Mouse (Mus musculus): ENCODE data around the gene Ly6c2.
"Not testable (repeated sequence)": the region's sequence is repeated elsewhere in the genome, so short reads cannot be mapped to it uniquely, and the experiment has no call there.

The Ly6c2 gene

GRCm38 (mm10) chr15:75111861-75112630 is at the start of gene Ly6c2:
Gene Ly6c2 (minus strand): TSS chr15:75111970.
- not testable (repeated sequence) for DNase-seq (ENCODE audit: low read depth, low spot score)

- DNase-seq (ENCODE audit: low read depth, low spot score) = no peak
These were observed 45.9 kb upstream of the Ly6c2 start for GRCm38 (mm10) chr15:75157646-75158045.

- no peak for DNase-seq (ENCODE audit: low read depth, low spot score)
These were observed 43.2 kb upstream of the Ly6c2 start, which contains the start of gene Ly6g for GRCm38 (mm10) chr15:75154940-75155339. Gene Ly6g (plus strand): TSS chr15:75155240.

GRCm38 (mm10) chr15:75153087-75153486 is 41.3 kb upstream of the Ly6c2 start:
- DNase-seq (ENCODE audit: low read depth, low spot score) = no peak

- no peak for DNase-seq (ENCODE audit: low read depth, low spot score)
These were observed 32.0 kb upstream of the Ly6c2 start for GRCm38 (mm10) chr15:75143735-75144134.

- peak; percentile 14 for DNase-seq (ENCODE audit: low read depth, low spot score)
These were observed 30.1 kb upstream of the Ly6c2 start for GRCm38 (mm10) chr15:75141812-75142360.

GRCm38 (mm10) chr15:75137739-75138138 is 26.0 kb upstream of the Ly6c2 start:
- not testable (repeated sequence) for DNase-seq (ENCODE audit: low read depth, low spot score)

- not testable (repeated sequence) for DNase-seq (ENCODE audit: low read depth, low spot score)
These were observed 23.5 kb upstream of the Ly6c2 start for GRCm38 (mm10) chr15:75135090-75135783.

DNA sequence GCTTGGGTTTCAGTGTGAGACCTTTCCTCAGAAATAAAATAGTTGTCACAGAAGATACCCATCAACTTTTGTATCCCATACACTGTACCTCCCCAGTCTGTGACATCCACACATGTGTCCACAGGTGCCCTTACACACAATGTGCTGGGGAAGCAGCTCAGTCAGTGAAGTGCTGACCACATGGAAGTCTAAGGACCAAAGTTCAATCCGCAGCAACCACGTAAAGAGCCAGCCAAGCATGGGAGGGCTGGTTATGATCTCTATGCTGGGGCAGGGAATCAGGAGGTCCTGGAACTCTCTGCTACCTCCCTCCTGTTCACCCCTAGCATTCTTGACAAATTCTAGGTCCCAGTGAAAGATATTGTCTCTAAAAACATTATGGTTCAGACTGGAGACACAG is 20.6 kb upstream of the Ly6c2 start:
- DNase-seq (ENCODE audit: low read depth, low spot score) = not testable (repeated sequence)

DNA sequence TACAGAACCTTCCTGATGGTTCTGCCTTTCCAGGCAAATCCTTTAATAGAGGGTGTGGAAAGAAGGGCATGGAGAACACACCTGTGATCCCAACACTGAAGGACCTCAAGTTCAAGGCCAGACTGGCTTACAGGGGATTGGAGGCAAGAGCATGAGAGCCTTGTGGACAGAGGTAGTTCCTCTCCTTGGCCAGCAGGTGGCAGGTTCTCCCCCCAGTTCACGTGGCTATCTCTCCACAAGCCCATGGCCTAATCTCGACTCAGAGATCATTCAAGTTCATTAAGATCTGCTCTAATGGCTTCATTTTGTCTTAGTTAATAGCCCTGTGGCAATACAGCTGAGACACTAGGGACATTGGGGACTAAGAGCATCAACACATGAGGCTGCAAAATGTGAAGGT is 8.3 kb upstream of the Ly6c2 start:
- peak; percentile 13 for DNase-seq (ENCODE audit: low read depth, low spot score)

GRCm38 (mm10) chr15:75118742-75119141 is 7.0 kb upstream of the Ly6c2 start:
- peak; percentile 16 for DNase-seq (ENCODE audit: low read depth, low spot score)

- DNase-seq (ENCODE audit: low read depth, low spot score) = not testable (repeated sequence)
These were observed 5.7 kb upstream of the Ly6c2 start for GRCm38 (mm10) chr15:75117481-75117880.

DNA sequence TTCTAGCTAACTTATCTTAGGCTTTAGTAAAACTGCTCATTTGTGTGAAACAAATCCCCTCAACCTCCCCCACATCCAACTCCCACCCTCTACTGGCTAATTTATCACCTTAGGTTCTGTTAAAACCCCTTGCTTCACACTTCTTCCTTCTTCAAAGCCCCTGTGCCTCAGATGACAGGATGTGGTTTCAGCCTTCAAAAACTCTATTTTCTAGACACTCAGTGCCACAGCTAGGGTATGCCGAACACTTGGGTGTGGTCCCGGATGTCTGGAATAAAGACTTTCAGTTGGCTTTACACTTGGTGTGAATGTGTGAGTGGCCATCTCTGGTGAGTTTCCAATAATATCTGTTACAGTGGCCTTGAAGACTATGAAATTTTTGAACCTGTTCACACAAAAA is 4.8 kb upstream of the Ly6c2 start:
- no peak for DNase-seq (ENCODE audit: low read depth, low spot score)

GRCm38 (mm10) chr15:75110424-75110823 is 1.3 kb downstream of the Ly6c2 start:
- DNase-seq (ENCODE audit: low read depth, low spot score) = not testable (repeated sequence)

GRCm38 (mm10) chr15:75099261-75099660 is 12.5 kb downstream of the Ly6c2 start:
- DNase-seq (ENCODE audit: low read depth, low spot score) = no peak

- DNase-seq (ENCODE audit: low read depth, low spot score) = not testable (repeated sequence)
These were observed 23.7 kb downstream of the Ly6c2 start for GRCm38 (mm10) chr15:75088041-75088440.

- DNase-seq (ENCODE audit: low read depth, low spot score) = no peak
These were observed 41.8 kb downstream of the Ly6c2 start for GRCm38 (mm10) chr15:75069965-75070364.

GRCm38 (mm10) chr15:75062030-75062574 is 49.7 kb downstream of the Ly6c2 start:
- DNase-seq (ENCODE audit: low read depth, low spot score) = peak; percentile 8

- DNase-seq (ENCODE audit: low read depth, low spot score) = peak; percentile 1
These were observed 51.3 kb downstream of the Ly6c2 start for GRCm38 (mm10) chr15:75060505-75060904.

Data from embryo, embryonic 11.5 days (tissue).